Mouse (Mus musculus) hindbrain, embryonic 12.5 days (tissue): ENCODE measurements around the gene Apbb2. TPM values are rescaled to one million over a fixed set of nuclear protein-coding genes. Genes with fewer than 3 reads are reported as not detected.
A peak's percentile ranks its signal among the peaks of the same experiment; 100 is the strongest.

Experiments
- ATAC-seq: fragments of 200-750 bp; cut with Nextera tagmentation; 2 replicates; pipeline ENCODE4 v1.8.0; 2017; ENCODE audit warnings: moderate TSS enrichment; ENCODE audit not compliant: low FRiP score
- H3K27ac ChIP-seq: fragments of 300-500 bp; sonication (generic); 2 replicates; pipeline ENCODE4 v1.5.1; 2016; ENCODE audit warnings: mild to moderate bottlenecking
- H3K27me3 ChIP-seq: fragments of 300-500 bp; sonication (generic); 2 replicates; pipeline ENCODE4 v1.6.1; 2016; ENCODE audit warnings: mild to moderate bottlenecking
- H3K36me3 ChIP-seq: fragments of 300-500 bp; sonication (generic); 2 replicates; pipeline ENCODE4 v1.6.1; 2016; ENCODE audit warnings: mild to moderate bottlenecking
- H3K4me1 ChIP-seq: fragments of 300-500 bp; sonication (generic); 2 replicates; pipeline ENCODE4 v1.6.1; 2016
- H3K4me2 ChIP-seq: fragments of 300-500 bp; sonication (generic); replicated peaks from 2 replicates; pipeline ENCODE4 v1.6.1; 2016; ENCODE audit warnings: mild to moderate bottlenecking
- H3K4me3 ChIP-seq: fragments of 300-500 bp; sonication (generic); 2 replicates; pipeline ENCODE4 v1.5.1; 2016; ENCODE audit warnings: mild to moderate bottlenecking
- H3K9ac ChIP-seq: fragments of 300-500 bp; sonication (generic); 2 replicates; pipeline ENCODE4 v1.6.1; 2016; ENCODE audit warnings: mild to moderate bottlenecking, moderate library complexity
- H3K9me3 ChIP-seq: fragments of 300-500 bp; sonication (generic); replicated peaks from 2 replicates; pipeline ENCODE4 v1.6.1; 2016; ENCODE audit warnings: mild to moderate bottlenecking
- WGBS: fragments of 180-500 bp; shearing (Covaris S2); methylation state at CpG from one replicate; pipeline ENCODE4 v1.1.7; 2016; 5-methylcytosine and 5-hydroxymethylcytosine counted together
- polyA plus RNA-seq: library from polyadenylated mRNA; unstranded; fragments of >200 nt; fragmentation: Nextera tagmentation; extraction: Ambion mirVana; gene quantifications from 2 replicates; pipeline ENCODE4 v1.2.1, GENCODE M21; 2016

Apbb2 gene
- polyA plus RNA-seq, 1 experiment from 2014 or later, result 82.4 TPM

GRCm38 (mm10) chr5:66384114-66384513, 234.5 kb downstream of the Apbb2 start:
- H3K27me3 ChIP-seq, result no peaks in the 10 kb centered on the region
- no peaks in the 10 kb centered on the region for H3K9me3 ChIP-seq
- H3K9ac ChIP-seq, result no peak overlapping the region
- H3K4me3 ChIP-seq, result no peak overlapping the region
- no peak overlapping the region for H3K4me2 ChIP-seq
- no peak overlapping the region for H3K27ac ChIP-seq
- 81% methylated on average over 5 of the region's 5 CpGs for WGBS
- no peak for ATAC-seq
- H3K36me3 ChIP-seq, result no peaks in the 10 kb centered on the region
- peaks cover 23% of the 10 kb centered on the region for H3K4me1 ChIP-seq

GRCm38 (mm10) chr5:66382111-66382510, 236.5 kb downstream of the Apbb2 start:
- 89% methylated on average over 1 of the region's 1 CpGs for WGBS
- H3K4me1 ChIP-seq, result peaks cover 13% of the 10 kb centered on the region
- no peaks in the 10 kb centered on the region for H3K27me3 ChIP-seq
- no peak overlapping the region for H3K9ac ChIP-seq
- no peaks in the 10 kb centered on the region for H3K9me3 ChIP-seq
- no peak overlapping the region for H3K4me2 ChIP-seq
- no peaks in the 10 kb centered on the region for H3K36me3 ChIP-seq
- H3K27ac ChIP-seq, result no peak overlapping the region
- ATAC-seq, result no peak
- H3K4me3 ChIP-seq, result no peak overlapping the region

- Histone ChIP-seq H3K4me2 (no peak overlapping the region), H3K9me3 (no peaks in the 10 kb centered on the region), H3K9ac (no peak overlapping the region), H3K4me3 (no peak overlapping the region), H3K4me1 (peaks cover 2% of the 10 kb centered on the region), H3K27ac (no peak overlapping the region), H3K36me3 (no peaks in the 10 kb centered on the region), H3K27me3 (no peaks in the 10 kb centered on the region)
- WGBS, result 83% methylated on average over 6 of the region's 6 CpGs
- no peak for ATAC-seq
Observed at GRCm38 (mm10) chr5:66378968-66379367, 239.6 kb downstream of the Apbb2 start.

GRCm38 (mm10) chr5:66376589-66377270, 241.9 kb downstream of the Apbb2 start:
- Histone ChIP-seq H3K4me1 (peaks cover 13% of the 10 kb centered on the region), H3K27me3 (no peaks in the 10 kb centered on the region), H3K9ac (no peak overlapping the region), H3K4me3 (no peak overlapping the region), H3K9me3 (no peaks in the 10 kb centered on the region), H3K4me2 (no peak overlapping the region), H3K36me3 (no peaks in the 10 kb centered on the region), H3K27ac (no peak overlapping the region)
- ATAC-seq, result no peak
- WGBS, result 76% methylated on average over 14 of the region's 14 CpGs

GRCm38 (mm10) chr5:66374413-66374812, 244.2 kb downstream of the Apbb2 start:
- H3K27me3 ChIP-seq, result no peaks in the 10 kb centered on the region
- ATAC-seq, result no peak
- H3K4me1 ChIP-seq, result peaks cover 13% of the 10 kb centered on the region
- no peak overlapping the region for H3K4me2 ChIP-seq
- no peak overlapping the region for H3K9ac ChIP-seq
- H3K9me3 ChIP-seq, result no peaks in the 10 kb centered on the region
- H3K4me3 ChIP-seq, result no peak overlapping the region
- H3K36me3 ChIP-seq, result no peaks in the 10 kb centered on the region
- no peak overlapping the region for H3K27ac ChIP-seq
- over 99% methylated on average over 4 of the region's 4 CpGs for WGBS

- H3K36me3 ChIP-seq, result no peaks in the 10 kb centered on the region
- peak overlapping the region; percentile 30; the same call in 1 of the 2 replicates for H3K27ac ChIP-seq
- no peaks in the 10 kb centered on the region for H3K27me3 ChIP-seq
- no peak overlapping the region for H3K4me2 ChIP-seq
- 0 out of 2 replicates have a peak, but pooled peaks have one; percentile 17 for ATAC-seq
- no peak overlapping the region for H3K4me3 ChIP-seq
- no peak overlapping the region for H3K9ac ChIP-seq
- 39% methylated on average over 13 of the region's 13 CpGs for WGBS
- peaks cover 13% of the 10 kb centered on the region for H3K4me1 ChIP-seq
- no peaks in the 10 kb centered on the region for H3K9me3 ChIP-seq
Observed at GRCm38 (mm10) chr5:66373515-66374164, 244.9 kb downstream of the Apbb2 start.

GRCm38 (mm10) chr5:66371131-66371530, 247.5 kb downstream of the Apbb2 start:
- no peaks in the 10 kb centered on the region for H3K36me3 ChIP-seq
- no peak overlapping the region for H3K4me2 ChIP-seq
- no peak overlapping the region for H3K9ac ChIP-seq
- H3K4me3 ChIP-seq, result no peak overlapping the region
- no peaks in the 10 kb centered on the region for H3K27me3 ChIP-seq
- H3K4me1 ChIP-seq, result peaks cover 27% of the 10 kb centered on the region
- ATAC-seq, result no peak
- no peak overlapping the region for H3K27ac ChIP-seq
- H3K9me3 ChIP-seq, result no peaks in the 10 kb centered on the region

GRCm38 (mm10) chr5:66368966-66369365, 249.6 kb downstream of the Apbb2 start:
- H3K4me3 ChIP-seq, result no peak overlapping the region
- 42% methylated on average over 7 of the region's 7 CpGs for WGBS
- no peaks in the 10 kb centered on the region for H3K36me3 ChIP-seq
- no peak overlapping the region for H3K9ac ChIP-seq
- H3K27me3 ChIP-seq, result no peaks in the 10 kb centered on the region
- H3K9me3 ChIP-seq, result no peaks in the 10 kb centered on the region
- peaks cover 36% of the 10 kb centered on the region for H3K4me1 ChIP-seq
- H3K27ac ChIP-seq, result no peak overlapping the region
- no peak overlapping the region for H3K4me2 ChIP-seq
- 0 out of 2 replicates have a peak, but pooled peaks have one; percentile 4 for ATAC-seq

GRCm38 (mm10) chr5:66367641-66368040, 250.9 kb downstream of the Apbb2 start:
- H3K36me3 ChIP-seq, result 0 out of 2 replicates have a peak, but pooled peaks cover under 1% of the 10 kb centered on the region
- WGBS, result 55% methylated on average over 11 of the region's 11 CpGs

GRCm38 (mm10) chr5:66363274-66364261, 255.0 kb downstream of the Apbb2 start:
- Histone ChIP-seq H3K36me3 (0 out of 2 replicates have a peak, but pooled peaks cover 5% of the 10 kb centered on the region), H3K4me2 (no peak overlapping the region), H3K9ac (no peak overlapping the region), H3K9me3 (no peaks in the 10 kb centered on the region), H3K4me3 (no peak overlapping the region), H3K4me1 (peaks cover 45% of the 10 kb centered on the region), H3K27me3 (no peaks in the 10 kb centered on the region), H3K27ac (no peak overlapping the region)
- WGBS, result 67% methylated on average over 18 of the region's 18 CpGs
- ATAC-seq, result no peak

More at GRCm38 (mm10) chr5:66367641-66368040, 250.9 kb downstream of the Apbb2 start:
- Histone ChIP-seq H3K4me2 (no peak overlapping the region), H3K27ac (peak overlapping the region; percentile 25), H3K4me3 (no peak overlapping the region), H3K9me3 (no peaks in the 10 kb centered on the region), H3K27me3 (no peaks in the 10 kb centered on the region), H3K9ac (no peak overlapping the region), H3K4me1 (peaks cover 32% of the 10 kb centered on the region)
- peak; percentile 71 for ATAC-seq

- 80% methylated on average over 9 of the region's 9 CpGs for WGBS
- Histone ChIP-seq H3K4me1 (peaks cover 31% of the 10 kb centered on the region), H3K36me3 (0 out of 2 replicates have a peak, but pooled peaks cover 5% of the 10 kb centered on the region), H3K4me2 (no peak overlapping the region), H3K27ac (no peak overlapping the region), H3K9ac (no peak overlapping the region), H3K4me3 (no peak overlapping the region), H3K27me3 (no peaks in the 10 kb centered on the region), H3K9me3 (no peaks in the 10 kb centered on the region)
- ATAC-seq, result no peak
Observed at GRCm38 (mm10) chr5:66360739-66361138, 257.8 kb downstream of the Apbb2 start.
